ENCODE assay signal across 12 mouse cellular contexts in the genomic region with DNA sequence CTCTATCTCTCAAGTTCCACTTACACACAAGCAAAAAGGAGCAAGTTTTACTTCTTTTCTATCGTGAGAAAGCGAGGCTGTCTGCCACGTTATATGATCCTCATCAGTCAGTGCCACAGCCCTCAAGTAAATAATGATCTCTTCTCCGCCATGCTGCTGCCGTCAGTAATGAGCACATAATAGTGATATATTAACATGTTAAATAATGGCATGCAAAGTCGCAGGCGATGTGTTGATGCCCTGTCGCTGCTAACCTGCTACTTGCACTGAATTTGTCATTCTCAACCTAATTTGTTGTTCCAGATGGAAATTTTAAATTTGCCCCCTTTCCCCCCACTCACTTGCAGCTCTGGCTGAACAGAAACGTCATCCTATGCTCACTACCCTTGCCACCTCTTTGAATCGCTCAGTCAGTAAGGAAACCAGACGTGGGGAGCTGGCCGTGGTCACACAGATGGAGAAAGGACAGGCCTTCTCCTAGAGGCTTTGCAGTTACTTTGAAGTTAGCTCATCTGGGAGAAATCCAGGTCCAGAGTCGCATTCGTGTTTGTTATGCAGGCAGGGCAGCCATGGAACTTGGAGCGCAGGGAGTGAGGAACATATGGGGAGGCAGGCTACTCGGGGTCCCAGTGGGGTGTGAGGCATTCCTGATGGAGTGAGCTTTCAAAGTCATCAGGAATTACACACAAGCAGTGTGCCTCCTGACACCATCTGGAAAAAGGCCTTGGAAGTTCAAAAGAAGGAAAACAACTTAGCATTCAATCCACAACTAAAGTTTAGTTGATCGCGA.
DNase-seq lines count a peak whose midpoint lies in the region; ATAC-seq and TF ChIP-seq lines count a peak whose summit lies in the region.
"Had no signal": no experiment of that assay in that cellular context is flagged by ENCODE, and none has a peak within 500 bp of the region (broad histone marks: within the 10 kb centered on the region; RNA-seq: fewer than 3 reads in every experiment).

No protein-coding gene starts in this region.

- H3K9ac ChIP-seq in lung, embryonic 14.5 days: no peak overlapping the region
- no peak overlapping the region for H3K9ac ChIP-seq in embryonic facial prominence, embryonic 12.5 days
- H3K9ac ChIP-seq in hindbrain, embryonic 15.5 days: no peak overlapping the region
- H3K9ac ChIP-seq in neural tube, embryonic 11.5 days (ENCODE audit: low read length): no peak overlapping the region
- H3K9ac ChIP-seq: intestine, embryonic 15.5 days had no signal

- H3K36me3 ChIP-seq in lung, embryonic 14.5 days (ENCODE audit: insufficient read depth): no peaks in the 10 kb centered on the region
- H3K36me3 ChIP-seq in embryonic facial prominence, embryonic 12.5 days: no peaks in the 10 kb centered on the region
- no peaks in the 10 kb centered on the region for H3K36me3 ChIP-seq in hindbrain, embryonic 15.5 days
- no peaks in the 10 kb centered on the region for H3K36me3 ChIP-seq in neural tube, embryonic 11.5 days (ENCODE audit: control insufficient read depth, insufficient read depth, low read length)
- H3K36me3 ChIP-seq: G1E; intestine, embryonic 15.5 days had no signal

- WGBS in lung, embryonic 14.5 days: 20% methylated on average over 18 of the region's 18 CpGs
- 40% methylated on average over 18 of the region's 18 CpGs for WGBS in embryonic facial prominence, embryonic 12.5 days
- WGBS in hindbrain, embryonic 15.5 days: 34% methylated on average over 18 of the region's 18 CpGs
- 28% methylated on average over 18 of the region's 18 CpGs for WGBS in neural tube, embryonic 11.5 days

- peak; percentile 47 for DNase-seq in lung, embryonic 14.5 days
- DNase-seq in lung, adult 18-20 months: no peak
- DNase-seq in neural tube, embryonic 11.5 days (ENCODE audit: low spot score): peak; percentile 34
- no peak for DNase-seq in adrenal gland, adult 18-20 months (ENCODE audit: low spot score in 2 of 2)
- no peak for DNase-seq in layer of hippocampus, adult 2 months (ENCODE audit: low spot score in 2 of 2)
- DNase-seq in gastrocnemius, postnatal 4 days (ENCODE audit: low spot score in 2 of 2): no peak
- DNase-seq: adrenal gland, adult 8-10 months; spleen, adult 18-20 months had no signal

- ATAC-seq in lung, embryonic 14.5 days (ENCODE audit: insufficient read depth): peak; percentile 66
- ATAC-seq in embryonic facial prominence, embryonic 12.5 days (ENCODE audit: insufficient number of reproducible peaks, insufficient read depth, low FRiP score, low TSS enrichment): no peak
- ATAC-seq in hindbrain, embryonic 15.5 days (ENCODE audit: low FRiP score, low read depth): no peak
- no peak for ATAC-seq in neural tube, embryonic 11.5 days (ENCODE audit: insufficient read depth, low FRiP score, low TSS enrichment)
- ATAC-seq: intestine, embryonic 15.5 days had no signal

- H3K27me3 ChIP-seq in lung, embryonic 14.5 days (ENCODE audit: insufficient read depth, low read length): no peaks in the 10 kb centered on the region
- H3K27me3 ChIP-seq in embryonic facial prominence, embryonic 12.5 days: no peaks in the 10 kb centered on the region
- no peaks in the 10 kb centered on the region for H3K27me3 ChIP-seq in hindbrain, embryonic 15.5 days
- no peaks in the 10 kb centered on the region for H3K27me3 ChIP-seq in neural tube, embryonic 11.5 days (ENCODE audit: control insufficient read depth, insufficient read depth, low read length)
- H3K27me3 ChIP-seq: intestine, embryonic 15.5 days had no signal

- H3K4me2 ChIP-seq in lung, embryonic 14.5 days: peak overlapping the region; percentile 20; the same call in 1 of the 2 replicates
- H3K4me2 ChIP-seq in embryonic facial prominence, embryonic 12.5 days (replicated peaks): 0 out of 2 replicates have a peak overlapping the region, but pooled peaks have one; percentile 1
- H3K4me2 ChIP-seq in hindbrain, embryonic 15.5 days: peak overlapping the region; percentile 11; the same call in 1 of the 2 replicates
- 0 out of 2 replicates have a peak overlapping the region, but pooled peaks have one; percentile 17 for H3K4me2 ChIP-seq in neural tube, embryonic 11.5 days (ENCODE audit: low read depth)
- H3K4me2 ChIP-seq: intestine, embryonic 15.5 days had no signal

- no peak for TF ChIP-seq CTCF in lung, embryonic 14.5 days (IDR thresholded peaks at IDR 0.05; ENCODE audit: low read depth)
- no peak for TF ChIP-seq CTCF in layer of hippocampus, adult 2 months (conservative IDR thresholded peaks at IDR 0.05)

- H3K9me3 ChIP-seq in lung, embryonic 14.5 days (ENCODE audit: low read depth, low read length): no peaks in the 10 kb centered on the region
- no peaks in the 10 kb centered on the region for H3K9me3 ChIP-seq in embryonic facial prominence, embryonic 12.5 days
- no peaks in the 10 kb centered on the region for H3K9me3 ChIP-seq in hindbrain, embryonic 15.5 days
- H3K9me3 ChIP-seq in neural tube, embryonic 11.5 days (ENCODE audit: control insufficient read depth, low read length): no peaks in the 10 kb centered on the region
- H3K9me3 ChIP-seq: G1E; intestine, embryonic 15.5 days had no signal

- H3K4me3 ChIP-seq in lung, embryonic 14.5 days (ENCODE audit: low read depth, low read length): no peak overlapping the region
- H3K4me3 ChIP-seq in embryonic facial prominence, embryonic 12.5 days: no peak overlapping the region
- no peak overlapping the region for H3K4me3 ChIP-seq in hindbrain, embryonic 15.5 days
- no peak overlapping the region for H3K4me3 ChIP-seq in neural tube, embryonic 11.5 days (ENCODE audit: low read depth, low read length)
- H3K4me3 ChIP-seq in layer of hippocampus, adult 2 months: no peak overlapping the region
- H3K4me3 ChIP-seq: intestine, embryonic 15.5 days had no signal

- H3K4me1 ChIP-seq in lung, embryonic 14.5 days (ENCODE audit: insufficient read depth): 0 out of 2 replicates have a peak, but pooled peaks cover 6% of the 10 kb centered on the region
- H3K4me1 ChIP-seq in embryonic facial prominence, embryonic 12.5 days: peaks cover 12% of the 10 kb centered on the region; the same call in 1 of the 2 replicates
- H3K4me1 ChIP-seq in hindbrain, embryonic 15.5 days (replicated peaks): peaks cover 7% of the 10 kb centered on the region
- H3K4me1 ChIP-seq in neural tube, embryonic 11.5 days (ENCODE audit: control insufficient read depth, insufficient read depth, low read length): no peaks in the 10 kb centered on the region; the same call in 1 of the 2 replicates

- no peak overlapping the region for H3K27ac ChIP-seq in lung, embryonic 14.5 days (ENCODE audit: low read depth)
- H3K27ac ChIP-seq in embryonic facial prominence, embryonic 12.5 days: peak overlapping the region; percentile 32; the same call in 1 of the 2 replicates
- no peak overlapping the region for H3K27ac ChIP-seq in hindbrain, embryonic 15.5 days (replicated peaks)
- no peak overlapping the region for H3K27ac ChIP-seq in neural tube, embryonic 11.5 days (ENCODE audit: low read depth, low read length)
- H3K27ac ChIP-seq in layer of hippocampus, adult 2 months: no peak overlapping the region
- H3K27ac ChIP-seq: intestine, embryonic 15.5 days had no signal

Comparison
In these comparisons a context has a peak if more than half of its experiments do, and no peak if none do; other contexts are left out.
1. DNase-seq: peak in lung, embryonic 14.5 days (single experiment) and neural tube, embryonic 11.5 days (single experiment); none in lung, adult 18-20 months (0 of 2), adrenal gland, adult 18-20 months (0 of 2), layer of hippocampus, adult 2 months (0 of 2) and gastrocnemius, postnatal 4 days (0 of 2).
2. Peak in every context shown above with its lines, with median percentiles within 50 percentile points of each other: H3K4me2 ChIP-seq.